Mouse (Mus musculus) MEL (cell line): Measurements from ENCODE around the gene Rxfp4.

Source experiments
- CTCF ChIP-seq, 3 experiments: IDR thresholded peaks in 2 of 3; conservative IDR thresholded peaks in 1 of 3; 2 replicates each; pipeline ENCODE4 v1.5.1; 2011 to 2012; ENCODE audit warnings: low read length in 3 of 3, low read depth in 2 of 3, mild to moderate bottlenecking in 2 of 3, improper control_type of control experiment in 1 of 3, inconsistent platforms in 1 of 3, mixed read lengths in 1 of 3, moderate library complexity in 1 of 3; ENCODE audit not compliant: control insufficient read depth in 1 of 3, insufficient read depth in 1 of 3, poor library complexity in 1 of 3, severe bottlenecking in 1 of 3
- MEF2A ChIP-seq: IDR thresholded peaks from 2 replicates; pipeline ENCODE4 v1.6.1; 2014; ENCODE audit warnings: low read depth, mild to moderate bottlenecking, inconsistent platforms, low read length, improper control_type of control experiment; ENCODE audit not compliant: poor library complexity, insufficient replicate concordance, severe bottlenecking; ENCODE audit errors: extremely low read depth
- MYB ChIP-seq: IDR thresholded peaks from 2 replicates; pipeline ENCODE4 v1.6.1; 2011; ENCODE audit warnings: mild to moderate bottlenecking, low read depth, low read length, improper control_type of control experiment
- POLR2AphosphoS2 ChIP-seq: IDR thresholded peaks from 2 replicates; pipeline ENCODE4 v1.6.1; 2011; ENCODE audit warnings: low read length, improper control_type of control experiment
- POLR2AphosphoS5 ChIP-seq: IDR thresholded peaks from 2 replicates; pipeline ENCODE4 v1.6.1; 2012; ENCODE audit warnings: low read depth, borderline replicate concordance, mild to moderate bottlenecking, inconsistent platforms, low read length, moderate library complexity, mixed read lengths
- RCOR1 ChIP-seq: IDR thresholded peaks from 2 replicates; pipeline ENCODE4 v1.6.1; 2012; ENCODE audit warnings: low read depth, mild to moderate bottlenecking, inconsistent platforms, low read length, improper control_type of control experiment
- TBP ChIP-seq: IDR thresholded peaks from 2 replicates; pipeline ENCODE4 v1.8.0; 2011; ENCODE audit warnings: low read depth, low read length, improper control_type of control experiment
- USF1 ChIP-seq: IDR thresholded peaks from 2 replicates; pipeline ENCODE4 v1.6.1; 2014; ENCODE audit warnings: low read depth, mild to moderate bottlenecking, inconsistent platforms, low read length, improper control_type of control experiment, moderate library complexity

DNA sequence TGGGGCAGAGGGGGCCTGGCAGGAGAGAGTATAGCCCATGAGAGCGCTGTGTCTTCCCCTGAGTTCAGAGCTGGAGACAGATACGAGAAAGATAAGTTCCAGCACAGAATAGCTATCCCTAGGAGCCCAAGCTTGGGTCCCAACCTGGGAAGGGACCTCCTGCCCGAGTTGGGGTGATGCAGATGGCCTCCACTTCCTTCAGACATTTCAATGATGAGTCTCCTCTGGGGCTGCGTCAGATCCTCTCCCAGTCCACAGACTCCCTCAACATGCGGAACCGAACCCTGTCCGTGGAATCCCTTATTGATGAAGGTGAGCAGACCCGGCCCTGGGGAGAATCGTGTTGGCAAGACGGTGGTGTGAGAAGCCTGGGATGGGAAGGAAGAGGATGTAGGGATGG lies 19.9 kb downstream of the Rxfp4 start:
- no peak for TF ChIP-seq POLR2AphosphoS5
- TF ChIP-seq POLR2AphosphoS2: no peak
- no peak for TF ChIP-seq USF1
- TF ChIP-seq RCOR1: no peak
- TF ChIP-seq MYB: no peak
- TF ChIP-seq MEF2A: no peak
- no peak for TF ChIP-seq TBP
- TF ChIP-seq CTCF (IDR thresholded peaks at IDR 0.05 in 2 of 3, conservative IDR thresholded peaks at IDR 0.05 in 1 of 3; ENCODE audit: control insufficient read depth in 1 of 3, insufficient read depth in 1 of 3, low read depth in 2 of 3, low read length in 3 of 3, poor library complexity in 1 of 3, severe bottlenecking in 1 of 3): no peak
